Mouse (Mus musculus) liver, embryonic 11.5 days (tissue): ENCODE data around the gene 9230104L09Rik. TPM values are rescaled to one million over a fixed set of nuclear protein-coding genes. Genes with fewer than 3 reads are reported as not detected.

Experiments used
- ATAC-seq: fragments of 200-750 bp; cut with Nextera tagmentation; replicated peaks from 2 replicates; pipeline ENCODE4 v1.8.0; 2017; ENCODE audit warnings: moderate number of reproducible peaks, mild to moderate bottlenecking, moderate TSS enrichment, moderate library complexity; ENCODE audit not compliant: low FRiP score
- DNase-seq: peaks from one replicate; pipeline ENCODE4 v3.0.0-alpha.2; 2017; ENCODE audit warnings: low spot score
- H3K27ac ChIP-seq: fragments of 300-500 bp; sonication (generic); 2 replicates; pipeline ENCODE4 v1.5.1; 2014; ENCODE audit warnings: mild to moderate bottlenecking, low read depth, low read length, control low read depth
- H3K27me3 ChIP-seq: fragments of 300-500 bp; sonication (generic); replicated peaks from 2 replicates; pipeline ENCODE4 v1.6.1; 2014; ENCODE audit warnings: low read length, mixed read lengths; ENCODE audit not compliant: control insufficient read depth, insufficient read depth
- H3K36me3 ChIP-seq: fragments of 300-500 bp; sonication (generic); 2 replicates; pipeline ENCODE4 v1.6.1; 2014; ENCODE audit warnings: mild to moderate bottlenecking, low read length, moderate library complexity, mixed read lengths; ENCODE audit not compliant: control insufficient read depth, insufficient read depth
- H3K4me1 ChIP-seq: fragments of 300-500 bp; sonication (generic); replicated peaks from 2 replicates; pipeline ENCODE4 v1.6.1; 2014; ENCODE audit warnings: low read length, mixed read lengths; ENCODE audit not compliant: control insufficient read depth, insufficient read depth
- H3K4me2 ChIP-seq: fragments of 300-500 bp; sonication (generic); 2 replicates; pipeline ENCODE4 v1.6.1; 2014; ENCODE audit warnings: mild to moderate bottlenecking, control low read depth, moderate library complexity
- H3K4me3 ChIP-seq: fragments of 300-500 bp; sonication (generic); 2 replicates; pipeline ENCODE4 v1.5.1; 2014; ENCODE audit warnings: low read depth, low read length, control low read depth
- H3K9ac ChIP-seq: fragments of 300-500 bp; sonication (generic); 2 replicates; pipeline ENCODE4 v1.6.1; 2014; ENCODE audit warnings: low read depth, low read length, control low read depth
- H3K9me3 ChIP-seq: fragments of 300-500 bp; sonication (generic); 2 replicates; pipeline ENCODE4 v1.6.1; 2016; ENCODE audit warnings: low read length, inconsistent platforms, mixed read lengths; ENCODE audit not compliant: control insufficient read depth
- WGBS: fragments of 180-500 bp; shearing (Covaris S2); extraction: QIAGEN DNeasy Blood & Tissue Kit; methylation state at CpG from one replicate; pipeline ENCODE4 v1.1.7; 2014; 5-methylcytosine and 5-hydroxymethylcytosine counted together
- polyA plus RNA-seq: library from polyadenylated mRNA; unstranded; fragments of >200 nt; fragmentation: Nextera tagmentation; extraction: Ambion mirVana; gene quantifications from 2 replicates; pipeline ENCODE4 v1.2.1, GENCODE M21; 2014

Gene 9230104L09Rik
- polyA plus RNA-seq, 1 experiment from 2014 or later, result not detected

- WGBS, result 59% methylated on average over 4 of the region's 4 CpGs
- no peak for ATAC-seq
Measured at GRCm38 (mm10) chr2:148834912-148835311, 29.9 kb downstream of the 9230104L09Rik start, which contains the start of gene Cst9. Cst9 (plus strand) TSS chr2:148835147.

GRCm38 (mm10) chr2:148825986-148826385, 38.9 kb downstream of the 9230104L09Rik start:
- H3K4me2 ChIP-seq, result no peak overlapping the region
- H3K36me3 ChIP-seq, result no peaks in the 10 kb centered on the region
- no peak overlapping the region for H3K4me3 ChIP-seq
- DNase-seq, result no peak
- H3K9ac ChIP-seq, result no peak overlapping the region
- H3K4me1 ChIP-seq, result no peaks in the 10 kb centered on the region
- H3K27ac ChIP-seq, result no peak overlapping the region
- no peaks in the 10 kb centered on the region for H3K27me3 ChIP-seq
- H3K9me3 ChIP-seq, result no peaks in the 10 kb centered on the region
- no peak for ATAC-seq
- WGBS, result 41% methylated on average over 1 of the region's 1 CpGs

More at GRCm38 (mm10) chr2:148834912-148835311, 29.9 kb downstream of the 9230104L09Rik start, which contains the start of gene Cst9:
- no peak for DNase-seq
- Histone ChIP-seq H3K9me3 (no peaks in the 10 kb centered on the region), H3K4me3 (no peak within 1 kb of the TSS), H3K36me3 (no peaks in the 10 kb centered on the region), H3K27me3 (no peaks in the 10 kb centered on the region), H3K27ac (no peak within 1 kb of the TSS), H3K4me2 (no peak within 1 kb of the TSS), H3K4me1 (no peaks in the 10 kb centered on the region), H3K9ac (no peak within 1 kb of the TSS)

GRCm38 (mm10) chr2:148819909-148820308, 44.9 kb downstream of the 9230104L09Rik start, which contains the start of gene Cst13:
Cst13 (plus strand) TSS chr2:148820081.
- Histone ChIP-seq H3K27ac (no peak within 1 kb of the TSS), H3K9ac (no peak within 1 kb of the TSS), H3K4me1 (no peaks in the 10 kb centered on the region), H3K4me3 (no peak within 1 kb of the TSS), H3K9me3 (no peaks in the 10 kb centered on the region), H3K27me3 (no peaks in the 10 kb centered on the region), H3K4me2 (no peak within 1 kb of the TSS), H3K36me3 (no peaks in the 10 kb centered on the region)
- ATAC-seq (no peak), DNase-seq (no peak)

GRCm38 (mm10) chr2:148806696-148807095, 58.1 kb downstream of the 9230104L09Rik start:
- ATAC-seq, result no peak
- Histone ChIP-seq H3K9ac (no peak overlapping the region), H3K27ac (no peak overlapping the region), H3K4me1 (no peaks in the 10 kb centered on the region), H3K9me3 (no peaks in the 10 kb centered on the region), H3K36me3 (no peaks in the 10 kb centered on the region), H3K4me2 (no peak overlapping the region), H3K27me3 (no peaks in the 10 kb centered on the region), H3K4me3 (no peak overlapping the region)
- DNase-seq, result no peak
- WGBS, result 76% methylated on average over 6 of the region's 6 CpGs

- no peak overlapping the region for H3K4me3 ChIP-seq
- no peak for ATAC-seq
- H3K4me2 ChIP-seq, result no peak overlapping the region
- no peak for DNase-seq
- no peaks in the 10 kb centered on the region for H3K36me3 ChIP-seq
- no peaks in the 10 kb centered on the region for H3K9me3 ChIP-seq
- 41% methylated on average over 3 of the region's 3 CpGs for WGBS
- H3K4me1 ChIP-seq, result no peaks in the 10 kb centered on the region
- no peaks in the 10 kb centered on the region for H3K27me3 ChIP-seq
- no peak overlapping the region for H3K9ac ChIP-seq
- no peak overlapping the region for H3K27ac ChIP-seq
Measured at GRCm38 (mm10) chr2:148801491-148801921, 63.3 kb downstream of the 9230104L09Rik start.

GRCm38 (mm10) chr2:148798485-148798884, 66.4 kb downstream of the 9230104L09Rik start, which contains the start of gene Cst8:
Cst8 (plus strand) TSS chr2:148798785.
- no peaks in the 10 kb centered on the region for H3K9me3 ChIP-seq
- H3K4me1 ChIP-seq, result no peaks in the 10 kb centered on the region
- DNase-seq (no peak), ATAC-seq (no peak)
- H3K36me3 ChIP-seq, result no peaks in the 10 kb centered on the region
- H3K9ac ChIP-seq, result no peak within 1 kb of the TSS
- H3K27me3 ChIP-seq, result no peaks in the 10 kb centered on the region
- no peak within 1 kb of the TSS for H3K4me2 ChIP-seq
- no peak within 1 kb of the TSS for H3K4me3 ChIP-seq
- 78% methylated on average over 1 of the region's 1 CpGs for WGBS
- H3K27ac ChIP-seq, result no peak within 1 kb of the TSS

Other genes with a start within 250 kb of the 9230104L09Rik start
- gene Nxt1, start 192.4 kb downstream of the 9230104L09Rik start, polyA plus RNA-seq, result 104 and 108 TPM in 2 replicates
- 16.7 and 18.4 TPM in 2 replicates for gene Gzf1, start 184.0 kb downstream of the 9230104L09Rik start, polyA plus RNA-seq
- 1.4 and 1.5 TPM in 2 replicates for gene Napb, start 132.6 kb downstream of the 9230104L09Rik start, polyA plus RNA-seq
- gene Cstl1, start 114.7 kb downstream of the 9230104L09Rik start, polyA plus RNA-seq, result not detected in 2 replicates
- not detected in 2 replicates for gene Cst11, start 93.5 kb downstream of the 9230104L09Rik start, polyA plus RNA-seq
- not detected in 2 replicates for gene 8030411F24Rik, start 83.0 kb downstream of the 9230104L09Rik start, polyA plus RNA-seq
- not detected in 2 replicates for gene Cst12, start 75.7 kb downstream of the 9230104L09Rik start, polyA plus RNA-seq
- gene Cst8, start 66.3 kb downstream of the 9230104L09Rik start, polyA plus RNA-seq, result not detected in 2 replicates
- not detected in 2 replicates for gene Cst13, start 45.0 kb downstream of the 9230104L09Rik start, polyA plus RNA-seq
- gene Cst9, start 29.9 kb downstream of the 9230104L09Rik start, polyA plus RNA-seq, result not detected in 2 replicates
- 209 and 224 TPM in 2 replicates for gene Cst3, start 10.7 kb upstream of the 9230104L09Rik start, polyA plus RNA-seq
- not detected in 2 replicates for gene Gm1330, start 138.2 kb upstream of the 9230104L09Rik start, polyA plus RNA-seq
- not detected in 2 replicates for gene Gm10750, start 152.2 kb upstream of the 9230104L09Rik start, polyA plus RNA-seq